Mouse (Mus musculus) frontal cortex, postnatal 25 days (tissue): ENCODE results near the gene Rpl39l.
A peak's percentile ranks its signal among the peaks of the same experiment; 100 is the strongest.
"Not testable (repeated sequence)": the region's sequence is repeated elsewhere in the genome, so short reads cannot be mapped to it uniquely, and the experiment has no call there.

Experiments used
- DNase-seq, 2 experiments: peaks; one replicate each; pipeline ENCODE4 v3.0.0; 2022; ENCODE audit warnings: low spot score in 2 of 2

Gene Rpl39l

GRCm38 (mm10) chr16:10170005-10170404 is at the start of gene Rpl39l:
TSS of gene Rpl39l (plus strand) at chr16:10170226.
- DNase-seq: no peak

GRCm38 (mm10) chr16:10127586-10127985 is 42.4 kb upstream of the Rpl39l start:
- no peak for DNase-seq

GRCm38 (mm10) chr16:10129052-10129911 is 40.7 kb upstream of the Rpl39l start:
- no peak for DNase-seq

- DNase-seq: no peak
These were observed 26.9 kb upstream of the Rpl39l start for GRCm38 (mm10) chr16:10143166-10143565.

GRCm38 (mm10) chr16:10147401-10147800 is 22.6 kb upstream of the Rpl39l start:
- no peak for DNase-seq

- no peak for DNase-seq
These were observed 712 bp upstream of the Rpl39l start for GRCm38 (mm10) chr16:10169123-10169905.

- no peak for DNase-seq
These were observed 1.2 kb downstream of the Rpl39l start for GRCm38 (mm10) chr16:10171276-10171675.

- DNase-seq: no peak
These were observed 2.3 kb downstream of the Rpl39l start for GRCm38 (mm10) chr16:10172179-10172820.

GRCm38 (mm10) chr16:10187461-10187860 is 17.4 kb downstream of the Rpl39l start:
- DNase-seq: not testable (repeated sequence)

GRCm38 (mm10) chr16:10192679-10193506 is 22.9 kb downstream of the Rpl39l start, which contains the start of gene Atf7ip2:
TSS of gene Atf7ip2 (plus strand) at chr16:10192712.
- DNase-seq: peak; percentile 43 to 70

GRCm38 (mm10) chr16:10208777-10209176 is 38.8 kb downstream of the Rpl39l start:
- DNase-seq: no peak

- DNase-seq: not testable (repeated sequence)
These were observed 46.3 kb downstream of the Rpl39l start for GRCm38 (mm10) chr16:10216366-10216765.

- not testable (repeated sequence) for DNase-seq
These were observed 47.0 kb downstream of the Rpl39l start for GRCm38 (mm10) chr16:10217020-10217419.
